Mouse (Mus musculus): ENCODE results near the gene Krt13.
A peak's percentile ranks its signal among the peaks of the same experiment; 100 is the strongest.

The Krt13 gene

GRCm38 (mm10) chr11:100112935-100113741, 8.2 kb downstream of the Krt13 start:
- peak in 1 of 2 experiments; percentile 3 for DNase-seq

- no peak for DNase-seq
Measured at GRCm38 (mm10) chr11:100105576-100106122, 15.7 kb downstream of the Krt13 start, which contains the start of gene Krt36. Gene Krt36, minus strand, starts transcription at chr11:100105626.

- DNase-seq: no peak
Measured at GRCm38 (mm10) chr11:100102693-100103429, 18.5 kb downstream of the Krt13 start.

- no peak for DNase-seq
Measured at GRCm38 (mm10) chr11:100100391-100100790, 21.0 kb downstream of the Krt13 start.

- DNase-seq: peak in 1 of 2 experiments; percentile 37
Measured at GRCm38 (mm10) chr11:100097819-100098218, 23.5 kb downstream of the Krt13 start.

GRCm38 (mm10) chr11:100096141-100096540, 25.2 kb downstream of the Krt13 start, which contains the start of gene Krt35:
Gene Krt35, minus strand, starts transcription at chr11:100096241.
- DNase-seq: no peak

- DNase-seq: no peak
Measured at GRCm38 (mm10) chr11:100088378-100089025, 32.9 kb downstream of the Krt13 start.

GRCm38 (mm10) chr11:100087861-100088260, 33.5 kb downstream of the Krt13 start, which contains the start of gene Krt32:
Gene Krt32, minus strand, starts transcription at chr11:100088226.
- DNase-seq: no peak

- DNase-seq: peak in 1 of 2 experiments; percentile 37
Measured at GRCm38 (mm10) chr11:100073873-100074272, 47.5 kb downstream of the Krt13 start.

All from lung, adult 18-20 months (tissue).